Mouse (Mus musculus): ENCODE data around the gene Ppp1r9a.

DNA sequence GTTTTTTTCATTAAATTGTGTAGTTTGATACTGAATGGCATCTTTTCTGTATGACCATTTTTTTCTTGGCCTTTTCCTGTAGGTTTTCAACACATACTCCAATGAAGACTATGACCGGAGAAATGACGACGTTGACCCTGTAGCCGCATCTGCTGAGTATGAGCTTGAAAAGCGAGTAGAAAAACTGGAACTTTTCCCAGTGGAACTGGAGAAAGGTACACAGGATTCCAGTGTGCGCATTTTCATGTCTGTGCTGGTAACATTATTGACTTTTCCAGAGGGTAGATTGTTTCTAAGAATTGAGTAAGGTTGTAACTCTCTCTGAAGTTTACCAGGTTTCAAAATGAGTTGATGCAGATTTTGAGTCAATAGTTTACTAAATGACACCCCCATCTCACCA, 143.1 kb downstream of the Ppp1r9a start:
- TF ChIP-seq CTCF (IDR thresholded peaks at IDR 0.05; ENCODE audit: control insufficient read depth, insufficient read depth, insufficient read length): no peak
- TF ChIP-seq USF1 (IDR thresholded peaks at IDR 0.05; ENCODE audit: low read depth): no peak
- no peak for TF ChIP-seq MAX (IDR thresholded peaks at IDR 0.05)
- no peak for TF ChIP-seq MYOG (IDR thresholded peaks at IDR 0.05; ENCODE audit: control insufficient read depth, extremely low read depth, insufficient read length)
